Mouse (Mus musculus) ovary, postnatal 10 days (tissue): ENCODE measurements around the gene Slc16a12.

ENCODE experiments used
- DNase-seq: peaks from one replicate; pipeline ENCODE4 v3.0.0; 2022; ENCODE audit warnings: low spot score

The Slc16a12 gene

GRCm38 (mm10) chr19:34726254-34726962 lies 20.7 kb downstream of the Slc16a12 start:
- DNase-seq: no peak

GRCm38 (mm10) chr19:34725418-34725817 lies 21.7 kb downstream of the Slc16a12 start:
- DNase-seq: no peak

- no peak for DNase-seq
These were observed 22.5 kb downstream of the Slc16a12 start for GRCm38 (mm10) chr19:34724598-34724997.

GRCm38 (mm10) chr19:34722541-34722940 lies 24.5 kb downstream of the Slc16a12 start:
- no peak for DNase-seq

GRCm38 (mm10) chr19:34720130-34720529 lies 27.0 kb downstream of the Slc16a12 start:
- no peak for DNase-seq

GRCm38 (mm10) chr19:34718963-34719362 lies 28.1 kb downstream of the Slc16a12 start:
- no peak for DNase-seq

GRCm38 (mm10) chr19:34718478-34718877 lies 28.6 kb downstream of the Slc16a12 start:
- DNase-seq: no peak

GRCm38 (mm10) chr19:34715895-34716294 lies 31.2 kb downstream of the Slc16a12 start:
- no peak for DNase-seq

GRCm38 (mm10) chr19:34714250-34714666 lies 32.8 kb downstream of the Slc16a12 start:
- no peak for DNase-seq

- DNase-seq: no peak
These were observed 35.0 kb downstream of the Slc16a12 start for GRCm38 (mm10) chr19:34712050-34712449.

- DNase-seq: no peak
These were observed 38.9 kb downstream of the Slc16a12 start for GRCm38 (mm10) chr19:34708221-34708620.

- DNase-seq: no peak
These were observed 39.5 kb downstream of the Slc16a12 start for GRCm38 (mm10) chr19:34707571-34707970.

- no peak for DNase-seq
These were observed 40.8 kb downstream of the Slc16a12 start for GRCm38 (mm10) chr19:34706261-34706660.

GRCm38 (mm10) chr19:34705141-34705540 lies 41.9 kb downstream of the Slc16a12 start:
- DNase-seq: no peak

- DNase-seq: no peak
These were observed 47.8 kb downstream of the Slc16a12 start for GRCm38 (mm10) chr19:34699300-34699699.

GRCm38 (mm10) chr19:34698852-34699251 lies 48.2 kb downstream of the Slc16a12 start:
- no peak for DNase-seq

GRCm38 (mm10) chr19:34698432-34698831 lies 48.7 kb downstream of the Slc16a12 start:
- DNase-seq: no peak

- DNase-seq: no peak
These were observed 49.6 kb downstream of the Slc16a12 start for GRCm38 (mm10) chr19:34697461-34697860.

GRCm38 (mm10) chr19:34696352-34696986 lies 50.6 kb downstream of the Slc16a12 start:
- no peak for DNase-seq

GRCm38 (mm10) chr19:34691402-34691801 lies 55.7 kb downstream of the Slc16a12 start:
- DNase-seq: no peak

GRCm38 (mm10) chr19:34685530-34685929 lies 61.6 kb downstream of the Slc16a12 start:
- DNase-seq: no peak

- no peak for DNase-seq
These were observed 62.2 kb downstream of the Slc16a12 start for GRCm38 (mm10) chr19:34684857-34685256.

- no peak for DNase-seq
These were observed 68.7 kb downstream of the Slc16a12 start for GRCm38 (mm10) chr19:34678428-34678827.

- no peak for DNase-seq
These were observed 73.6 kb downstream of the Slc16a12 start for GRCm38 (mm10) chr19:34673476-34673875.
